Mouse (Mus musculus): ENCODE data around the gene Capn8. TPM values are rescaled to one million over a fixed set of nuclear protein-coding genes. Genes with fewer than 3 reads are reported as not detected.

The Capn8 gene
- polyA plus RNA-seq, 1 experiment from 2014 or later: not detected

- Histone ChIP-seq H3K9me3 (ENCODE audit: control insufficient read depth, low read length) (no peaks in the 10 kb centered on the region), H3K4me3 (ENCODE audit: low read depth, low read length) (no peak overlapping the region), H3K4me1 (ENCODE audit: control insufficient read depth, insufficient read depth, low read length) (peaks cover 14% of the 10 kb centered on the region), H3K27me3 (ENCODE audit: control insufficient read depth, insufficient read depth, low read length) (no peaks in the 10 kb centered on the region), H3K4me2 (ENCODE audit: low read depth, severe bottlenecking) (peak overlapping the region; percentile 7; the same call in 1 of the 2 replicates), H3K27ac (replicated peaks; ENCODE audit: low read depth, low read length) (peak overlapping the region; percentile 63), H3K9ac (ENCODE audit: low read length) (no peak overlapping the region), H3K36me3 (ENCODE audit: control insufficient read depth, insufficient read depth, low read length) (no peaks in the 10 kb centered on the region)
- 66% methylated on average over 8 of the region's 8 CpGs for WGBS
- ATAC-seq (ENCODE audit: insufficient number of reproducible peaks, low FRiP score, low TSS enrichment, low read depth): no peak
- no peak for DNase-seq (ENCODE audit: low spot score)
Observed at GRCm38 (mm10) chr1:182520938-182521500, 43.8 kb upstream of the Capn8 start.

- no peak for ATAC-seq (ENCODE audit: insufficient number of reproducible peaks, low FRiP score, low TSS enrichment, low read depth)
- 82% methylated on average over 5 of the region's 5 CpGs for WGBS
- no peaks in the 10 kb centered on the region for H3K36me3 ChIP-seq (ENCODE audit: control insufficient read depth, insufficient read depth, low read length)
Observed at GRCm38 (mm10) chr1:182522961-182523360, 41.8 kb upstream of the Capn8 start.

GRCm38 (mm10) chr1:182523692-182524091 lies 41.1 kb upstream of the Capn8 start:
- H3K4me3 ChIP-seq (ENCODE audit: low read depth, low read length): no peak overlapping the region
- no peak overlapping the region for H3K27ac ChIP-seq (replicated peaks; ENCODE audit: low read depth, low read length)
- no peak for ATAC-seq (ENCODE audit: insufficient number of reproducible peaks, low FRiP score, low TSS enrichment, low read depth)
- H3K9ac ChIP-seq (ENCODE audit: low read length): no peak overlapping the region
- H3K4me2 ChIP-seq (ENCODE audit: low read depth, severe bottlenecking): no peak overlapping the region
- peaks cover 26% of the 10 kb centered on the region for H3K4me1 ChIP-seq (ENCODE audit: control insufficient read depth, insufficient read depth, low read length)
- DNase-seq (ENCODE audit: low spot score): no peak
- no peaks in the 10 kb centered on the region for H3K36me3 ChIP-seq (ENCODE audit: control insufficient read depth, insufficient read depth, low read length)
- no peaks in the 10 kb centered on the region for H3K9me3 ChIP-seq (ENCODE audit: control insufficient read depth, low read length)
- peaks cover 16% of the 10 kb centered on the region for H3K27me3 ChIP-seq (ENCODE audit: control insufficient read depth, insufficient read depth, low read length)
- WGBS: 86% methylated on average over 3 of the region's 3 CpGs

More at GRCm38 (mm10) chr1:182522961-182523360, 41.8 kb upstream of the Capn8 start:
- Histone ChIP-seq H3K9ac (ENCODE audit: low read length) (no peak overlapping the region), H3K4me3 (ENCODE audit: low read depth, low read length) (no peak overlapping the region), H3K9me3 (ENCODE audit: control insufficient read depth, low read length) (no peaks in the 10 kb centered on the region), H3K4me2 (ENCODE audit: low read depth, severe bottlenecking) (no peak overlapping the region), H3K27me3 (ENCODE audit: control insufficient read depth, insufficient read depth, low read length) (peaks cover 9% of the 10 kb centered on the region), H3K27ac (replicated peaks; ENCODE audit: low read depth, low read length) (no peak overlapping the region), H3K4me1 (ENCODE audit: control insufficient read depth, insufficient read depth, low read length) (peaks cover 19% of the 10 kb centered on the region)
- no peak for DNase-seq (ENCODE audit: low spot score)

- Histone ChIP-seq H3K4me2 (ENCODE audit: low read depth, severe bottlenecking) (no peak overlapping the region), H3K9me3 (ENCODE audit: control insufficient read depth, low read length) (no peaks in the 10 kb centered on the region), H3K36me3 (ENCODE audit: control insufficient read depth, insufficient read depth, low read length) (no peaks in the 10 kb centered on the region), H3K27ac (replicated peaks; ENCODE audit: low read depth, low read length) (no peak overlapping the region), H3K9ac (ENCODE audit: low read length) (no peak overlapping the region), H3K4me3 (ENCODE audit: low read depth, low read length) (no peak overlapping the region), H3K27me3 (ENCODE audit: control insufficient read depth, insufficient read depth, low read length) (peaks cover 17% of the 10 kb centered on the region), H3K4me1 (ENCODE audit: control insufficient read depth, insufficient read depth, low read length) (peaks cover 16% of the 10 kb centered on the region)
- no peak for ATAC-seq (ENCODE audit: insufficient number of reproducible peaks, low FRiP score, low TSS enrichment, low read depth)
- DNase-seq (ENCODE audit: low spot score): no peak
- 93% methylated on average over 3 of the region's 3 CpGs for WGBS
Observed at GRCm38 (mm10) chr1:182525601-182526000, 39.2 kb upstream of the Capn8 start.

- H3K27ac ChIP-seq (replicated peaks; ENCODE audit: low read depth, low read length): no peak overlapping the region
- DNase-seq (ENCODE audit: low spot score) (no peak), ATAC-seq (ENCODE audit: insufficient number of reproducible peaks, low FRiP score, low TSS enrichment, low read depth) (no peak)
- H3K27me3 ChIP-seq (ENCODE audit: control insufficient read depth, insufficient read depth, low read length): peaks cover 17% of the 10 kb centered on the region
- H3K4me1 ChIP-seq (ENCODE audit: control insufficient read depth, insufficient read depth, low read length): peaks cover 12% of the 10 kb centered on the region; the same call in 1 of the 2 replicates
- no peaks in the 10 kb centered on the region for H3K9me3 ChIP-seq (ENCODE audit: control insufficient read depth, low read length)
- H3K36me3 ChIP-seq (ENCODE audit: control insufficient read depth, insufficient read depth, low read length): no peaks in the 10 kb centered on the region
- H3K9ac ChIP-seq (ENCODE audit: low read length): no peak overlapping the region
- H3K4me3 ChIP-seq (ENCODE audit: low read depth, low read length): no peak overlapping the region
- WGBS: 40% methylated on average over 13 of the region's 13 CpGs
- H3K4me2 ChIP-seq (ENCODE audit: low read depth, severe bottlenecking): no peak overlapping the region
Observed at GRCm38 (mm10) chr1:182527261-182527766, 37.5 kb upstream of the Capn8 start.

GRCm38 (mm10) chr1:182527921-182528858 lies 36.6 kb upstream of the Capn8 start:
- ATAC-seq (ENCODE audit: insufficient number of reproducible peaks, low FRiP score, low TSS enrichment, low read depth): no peak
- peaks cover 12% of the 10 kb centered on the region; the same call in 1 of the 2 replicates for H3K4me1 ChIP-seq (ENCODE audit: control insufficient read depth, insufficient read depth, low read length)
- WGBS: 7% methylated on average over 19 of the region's 19 CpGs
- H3K4me2 ChIP-seq (ENCODE audit: low read depth, severe bottlenecking): no peak overlapping the region
- peaks cover 17% of the 10 kb centered on the region for H3K27me3 ChIP-seq (ENCODE audit: control insufficient read depth, insufficient read depth, low read length)
- no peak overlapping the region for H3K27ac ChIP-seq (replicated peaks; ENCODE audit: low read depth, low read length)
- H3K9me3 ChIP-seq (ENCODE audit: control insufficient read depth, low read length): no peaks in the 10 kb centered on the region
- no peak overlapping the region for H3K4me3 ChIP-seq (ENCODE audit: low read depth, low read length)
- H3K36me3 ChIP-seq (ENCODE audit: control insufficient read depth, insufficient read depth, low read length): no peaks in the 10 kb centered on the region
- DNase-seq (ENCODE audit: low spot score): no peak
- H3K9ac ChIP-seq (ENCODE audit: low read length): peak overlapping the region; percentile 47; the same call in 1 of the 2 replicates

- Histone ChIP-seq H3K9me3 (ENCODE audit: control insufficient read depth, low read length) (no peaks in the 10 kb centered on the region), H3K4me2 (ENCODE audit: low read depth, severe bottlenecking) (no peak overlapping the region), H3K36me3 (ENCODE audit: control insufficient read depth, insufficient read depth, low read length) (no peaks in the 10 kb centered on the region), H3K9ac (ENCODE audit: low read length) (no peak overlapping the region), H3K27me3 (ENCODE audit: control insufficient read depth, insufficient read depth, low read length) (peaks cover 1% of the 10 kb centered on the region; the same call in 1 of the 2 replicates), H3K4me3 (ENCODE audit: low read depth, low read length) (no peak overlapping the region), H3K4me1 (ENCODE audit: control insufficient read depth, insufficient read depth, low read length) (0 out of 2 replicates have a peak, but pooled peaks cover under 1% of the 10 kb centered on the region), H3K27ac (replicated peaks; ENCODE audit: low read depth, low read length) (no peak overlapping the region)
- DNase-seq (ENCODE audit: low spot score) (no peak), ATAC-seq (ENCODE audit: insufficient number of reproducible peaks, low FRiP score, low TSS enrichment, low read depth) (no peak)
- WGBS: 85% methylated on average over 3 of the region's 3 CpGs
Observed at GRCm38 (mm10) chr1:182533583-182533982, 31.2 kb upstream of the Capn8 start.

GRCm38 (mm10) chr1:182535080-182535481 lies 29.7 kb upstream of the Capn8 start:
- H3K27me3 ChIP-seq (ENCODE audit: control insufficient read depth, insufficient read depth, low read length): no peaks in the 10 kb centered on the region
- no peak for DNase-seq (ENCODE audit: low spot score)
- H3K27ac ChIP-seq (replicated peaks; ENCODE audit: low read depth, low read length): no peak overlapping the region

More at GRCm38 (mm10) chr1:182535080-182535481, 29.7 kb upstream of the Capn8 start:
- H3K4me3 ChIP-seq (ENCODE audit: low read depth, low read length): no peak overlapping the region
- H3K9ac ChIP-seq (ENCODE audit: low read length): no peak overlapping the region
- H3K36me3 ChIP-seq (ENCODE audit: control insufficient read depth, insufficient read depth, low read length): no peaks in the 10 kb centered on the region
- no peaks in the 10 kb centered on the region for H3K9me3 ChIP-seq (ENCODE audit: control insufficient read depth, low read length)
- no peak for ATAC-seq (ENCODE audit: insufficient number of reproducible peaks, low FRiP score, low TSS enrichment, low read depth)
- 59% methylated on average over 3 of the region's 3 CpGs for WGBS
- H3K4me2 ChIP-seq (ENCODE audit: low read depth, severe bottlenecking): no peak overlapping the region
- H3K4me1 ChIP-seq (ENCODE audit: control insufficient read depth, insufficient read depth, low read length): no peaks in the 10 kb centered on the region
